Mouse (Mus musculus) midbrain, postnatal 0 days (tissue): ENCODE results near the gene Comp. TPM values are rescaled to one million over a fixed set of nuclear protein-coding genes. Genes with fewer than 3 reads are reported as not detected.
A peak's percentile ranks its signal among the peaks of the same experiment; 100 is the strongest.

ENCODE experiments used
- ATAC-seq: fragments of 200-750 bp; cut with Nextera tagmentation; 2 replicates; pipeline ENCODE4 v1.8.0; 2017; ENCODE audit warnings: moderate number of reproducible peaks, mild to moderate bottlenecking, moderate TSS enrichment, moderate library complexity; ENCODE audit not compliant: low FRiP score
- DNase-seq: peaks from one replicate; pipeline ENCODE4 v3.0.0-alpha.2; 2015; ENCODE audit warnings: low spot score
- H3K27ac ChIP-seq: fragments of 300-500 bp; sonication (generic); 2 replicates; pipeline ENCODE4 v1.5.1; 2014; ENCODE audit warnings: low read depth, mild to moderate bottlenecking, low read length, mixed read lengths
- H3K27me3 ChIP-seq: fragments of 300-500 bp; sonication (generic); 2 replicates; pipeline ENCODE4 v1.6.1; 2014; ENCODE audit warnings: low read length, control low read depth, mixed read lengths; ENCODE audit not compliant: insufficient read depth
- H3K36me3 ChIP-seq: fragments of 300-500 bp; sonication (generic); 2 replicates; pipeline ENCODE4 v1.6.1; 2014; ENCODE audit warnings: low read length, control low read depth, mixed read lengths; ENCODE audit not compliant: insufficient read depth
- H3K4me1 ChIP-seq: fragments of 300-500 bp; sonication (generic); 2 replicates; pipeline ENCODE4 v1.6.1; 2014; ENCODE audit warnings: mild to moderate bottlenecking, control low read depth, antibody characterized with exemption, low read length, mixed read lengths; ENCODE audit not compliant: insufficient read depth
- H3K4me2 ChIP-seq: fragments of 300-500 bp; sonication (generic); 2 replicates; pipeline ENCODE4 v1.6.1; 2014; ENCODE audit warnings: low read depth, mild to moderate bottlenecking, low read length, mixed read lengths; ENCODE audit not compliant: poor library complexity, severe bottlenecking
- H3K4me3 ChIP-seq: fragments of 300-500 bp; sonication (generic); 2 replicates; pipeline ENCODE4 v1.5.1; 2014; ENCODE audit warnings: low read depth, mild to moderate bottlenecking, low read length, moderate library complexity
- H3K9ac ChIP-seq: fragments of 300-500 bp; sonication (generic); replicated peaks from 2 replicates; pipeline ENCODE4 v1.6.1; 2014; ENCODE audit warnings: mild to moderate bottlenecking, low read length, moderate library complexity, mixed read lengths; ENCODE audit not compliant: poor library complexity, severe bottlenecking
- H3K9me3 ChIP-seq: fragments of 300-500 bp; sonication (generic); 2 replicates; pipeline ENCODE4 v1.6.1; 2016; ENCODE audit warnings: low read length, control low read depth
- CTCF ChIP-seq: IDR thresholded peaks from 2 replicates; pipeline ENCODE4 v1.5.1; 2016; ENCODE audit warnings: antibody characterized with exemption, mild to moderate bottlenecking
- WGBS: fragments of 180-500 bp; shearing (Covaris S2); extraction: QIAGEN DNeasy Blood & Tissue Kit; methylation state at CpG from one replicate; pipeline ENCODE4 v1.1.7; 2014; 5-methylcytosine and 5-hydroxymethylcytosine counted together
- polyA plus RNA-seq: library from polyadenylated mRNA; unstranded; fragments of >200 nt; fragmentation: Nextera tagmentation; extraction: Ambion mirVana; gene quantifications from 2 replicates; pipeline ENCODE4 v1.2.1, GENCODE M21; 2015
- total RNA-seq: library from RNA; depleted of rRNA; stranded (reverse); fragments of >200 nt; gene quantifications from 2 replicates; pipeline ENCODE4 v1.2.3, GENCODE M21; 2014

The Comp gene
- total and polyA plus RNA-seq, 2 experiments from 2014 or later: 0.38 to 0.49 TPM

DNA sequence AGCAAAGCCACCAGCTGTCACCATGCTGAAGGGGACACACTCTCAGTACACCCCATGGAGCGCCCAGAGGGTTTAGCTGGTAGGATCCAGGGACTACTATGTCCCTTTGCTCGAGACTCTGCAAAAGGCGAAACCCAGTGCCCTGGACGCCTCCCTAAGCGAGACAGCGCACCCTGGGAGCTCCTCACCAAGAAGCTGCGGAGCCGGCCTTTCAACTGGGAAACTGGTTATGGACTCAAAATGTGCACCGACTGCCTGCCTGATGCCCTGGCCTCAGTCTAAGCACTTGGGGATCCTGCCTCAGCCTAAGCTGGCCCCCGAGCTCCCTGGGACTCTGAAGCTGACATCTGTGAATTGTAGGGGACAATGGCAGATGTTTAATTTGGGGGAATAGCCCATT is 35.7 kb downstream of the Comp start:
- no peak for DNase-seq

DNA sequence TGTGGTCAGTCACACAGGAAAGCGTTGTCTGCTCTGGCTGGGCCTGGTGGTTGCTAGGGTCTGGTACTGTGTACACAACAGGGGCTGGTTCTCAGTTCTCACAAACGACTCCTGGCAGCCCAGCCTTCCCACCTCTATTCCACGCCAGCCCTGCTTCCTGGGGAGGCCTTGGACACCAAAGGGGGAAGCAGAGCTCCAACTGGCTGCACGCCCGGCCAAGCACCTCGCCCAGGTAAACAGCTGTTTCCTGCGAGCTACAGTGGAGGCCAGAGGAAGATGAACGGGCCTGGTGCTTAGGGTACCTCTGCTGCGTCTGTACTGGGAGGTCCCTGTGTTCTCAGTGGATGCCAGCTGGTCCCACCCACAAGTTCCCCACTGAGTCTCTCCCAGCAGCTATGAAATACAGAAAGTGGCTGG is 36.1 kb downstream of the Comp start:
- 60% methylated on average over 9 of the region's 9 CpGs for WGBS

More for the DNA sequence above, 35.7 kb downstream of the Comp start:
- no peaks in the 10 kb centered on the region for H3K27me3 ChIP-seq
- ATAC-seq: no peak
- no peak overlapping the region for H3K4me2 ChIP-seq
- no peak overlapping the region for H3K4me3 ChIP-seq
- peaks cover 10% of the 10 kb centered on the region; the same call in 1 of the 2 replicates for H3K4me1 ChIP-seq
- no peaks in the 10 kb centered on the region for H3K9me3 ChIP-seq
- peaks cover 5% of the 10 kb centered on the region; the same call in 1 of the 2 replicates for H3K36me3 ChIP-seq
- WGBS: 68% methylated on average over 10 of the region's 10 CpGs
- TF ChIP-seq CTCF: no peak
- no peak overlapping the region; the same call in 1 of the 2 replicates for H3K9ac ChIP-seq
- H3K27ac ChIP-seq: peak overlapping the region; percentile 59; the same call in 1 of the 2 replicates

GRCm38 (mm10) chr8:70410281-70410680 is 36.9 kb downstream of the Comp start:
- Histone ChIP-seq H3K36me3 (peaks cover 5% of the 10 kb centered on the region; the same call in 1 of the 2 replicates), H3K9ac (no peak overlapping the region), H3K27me3 (no peaks in the 10 kb centered on the region), H3K4me2 (no peak overlapping the region), H3K4me3 (no peak overlapping the region), H3K9me3 (no peaks in the 10 kb centered on the region), H3K27ac (no peak overlapping the region), H3K4me1 (peaks cover 10% of the 10 kb centered on the region; the same call in 1 of the 2 replicates)
- DNase-seq (no peak), ATAC-seq (no peak)
- no peak for TF ChIP-seq CTCF
- WGBS: 91% methylated on average over 5 of the region's 5 CpGs

More for the DNA sequence above, 36.1 kb downstream of the Comp start:
- DNase-seq: no peak
- Histone ChIP-seq H3K9ac (no peak overlapping the region), H3K4me2 (no peak overlapping the region), H3K9me3 (no peaks in the 10 kb centered on the region), H3K4me3 (no peak overlapping the region), H3K27ac (0 out of 2 replicates have a peak overlapping the region, but pooled peaks have one; percentile 3), H3K4me1 (peaks cover 10% of the 10 kb centered on the region; the same call in 1 of the 2 replicates), H3K27me3 (no peaks in the 10 kb centered on the region), H3K36me3 (peaks cover 5% of the 10 kb centered on the region; the same call in 1 of the 2 replicates)
- TF ChIP-seq CTCF: no peak
- no peak for ATAC-seq

DNA sequence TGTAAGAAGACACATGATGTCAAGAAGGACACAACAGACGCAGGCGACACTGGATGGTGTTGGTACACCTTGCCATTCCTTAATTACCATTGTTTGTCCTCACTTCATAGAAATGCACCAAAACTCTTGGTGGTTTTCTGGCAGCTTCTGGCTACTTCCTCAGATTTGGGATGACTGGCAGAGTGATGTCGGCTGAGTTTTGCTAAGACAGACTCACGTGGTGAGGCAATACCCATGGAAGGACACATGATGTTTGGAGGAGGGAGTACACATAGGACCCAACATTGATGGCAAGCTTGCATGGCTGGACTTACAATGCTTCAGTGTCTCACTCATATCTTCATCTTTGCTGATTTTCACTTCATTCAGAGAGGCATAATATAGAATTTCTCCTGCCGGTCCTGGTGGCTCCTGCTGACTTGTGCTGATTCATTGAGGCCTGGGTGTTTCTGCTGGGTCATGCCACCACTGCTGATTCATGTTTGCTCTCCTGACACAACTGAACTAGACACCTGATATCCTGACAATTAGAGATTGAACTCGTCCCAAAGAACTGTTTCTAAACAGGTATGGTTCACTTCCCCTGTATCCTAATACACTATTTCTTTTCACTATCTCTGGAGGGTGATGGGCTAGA is 41.1 kb downstream of the Comp start:
- Histone ChIP-seq H3K27ac (no peak overlapping the region), H3K36me3 (peaks cover 5% of the 10 kb centered on the region; the same call in 1 of the 2 replicates), H3K4me2 (no peak overlapping the region), H3K4me3 (no peak overlapping the region), H3K27me3 (no peaks in the 10 kb centered on the region), H3K9me3 (no peaks in the 10 kb centered on the region), H3K9ac (no peak overlapping the region), H3K4me1 (peaks cover 13% of the 10 kb centered on the region)
- ATAC-seq: no peak
- no peak for DNase-seq
- no peak for TF ChIP-seq CTCF
- 91% methylated on average over 6 of the region's 6 CpGs for WGBS

DNA sequence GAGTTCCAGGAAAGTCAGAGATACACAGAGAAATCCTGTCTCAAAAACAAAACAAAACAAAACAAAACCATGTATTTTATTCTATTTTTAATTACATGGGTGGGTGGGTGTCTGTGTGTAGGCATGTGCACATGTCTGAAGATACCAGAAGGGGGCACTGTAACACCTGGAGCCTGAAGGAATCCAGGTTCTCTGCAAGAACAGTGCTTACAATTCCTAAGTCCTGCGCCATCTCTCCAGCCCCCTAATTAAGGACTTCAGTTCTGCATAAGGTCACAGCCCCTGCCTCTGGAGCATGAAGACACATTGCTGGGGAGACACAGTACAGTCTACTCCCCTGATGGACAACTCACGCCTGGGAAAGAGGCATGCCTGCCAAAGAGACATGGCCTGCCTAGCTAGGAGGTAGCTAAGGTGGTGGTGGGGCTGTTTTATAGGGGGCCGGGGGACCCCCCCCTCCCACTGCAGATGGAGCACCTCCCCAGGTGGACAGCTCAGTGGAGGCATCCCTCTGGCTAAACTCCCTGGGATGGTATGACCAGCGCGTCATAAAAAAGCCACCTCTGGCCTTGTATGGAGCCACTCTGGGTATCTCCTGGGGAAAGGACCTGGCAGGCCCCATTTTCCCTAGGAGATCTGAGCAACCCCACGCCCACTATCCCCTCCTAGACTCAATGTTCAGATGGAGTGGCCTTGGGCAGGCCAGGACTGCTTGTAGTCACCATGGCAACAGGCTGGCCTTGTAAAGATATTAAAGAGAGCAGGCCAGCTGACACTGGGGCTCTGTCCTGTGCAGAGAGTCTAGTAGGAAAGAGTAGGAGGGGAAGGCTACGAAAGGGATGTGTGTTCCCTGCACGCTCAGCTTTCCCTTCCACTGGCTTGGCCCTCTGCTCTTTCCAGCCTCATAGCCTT is 42.4 kb downstream of the Comp start:
- Histone ChIP-seq H3K36me3 (peaks cover 5% of the 10 kb centered on the region; the same call in 1 of the 2 replicates), H3K27ac (no peak overlapping the region; the same call in 1 of the 2 replicates), H3K27me3 (no peaks in the 10 kb centered on the region), H3K9me3 (no peaks in the 10 kb centered on the region), H3K4me1 (peaks cover 10% of the 10 kb centered on the region; the same call in 1 of the 2 replicates), H3K4me3 (no peak overlapping the region), H3K4me2 (no peak overlapping the region), H3K9ac (0 out of 2 replicates have a peak overlapping the region, but pooled peaks have one; percentile 19)
- WGBS: 63% methylated on average over 8 of the region's 8 CpGs
- TF ChIP-seq CTCF: peak; percentile 72
- ATAC-seq: peak; percentile 61; the same call in 1 of the 2 replicates
- DNase-seq: peak; percentile 72
